14 mouse cellular contexts compared by ENCODE assay signal in the genomic region with DNA sequence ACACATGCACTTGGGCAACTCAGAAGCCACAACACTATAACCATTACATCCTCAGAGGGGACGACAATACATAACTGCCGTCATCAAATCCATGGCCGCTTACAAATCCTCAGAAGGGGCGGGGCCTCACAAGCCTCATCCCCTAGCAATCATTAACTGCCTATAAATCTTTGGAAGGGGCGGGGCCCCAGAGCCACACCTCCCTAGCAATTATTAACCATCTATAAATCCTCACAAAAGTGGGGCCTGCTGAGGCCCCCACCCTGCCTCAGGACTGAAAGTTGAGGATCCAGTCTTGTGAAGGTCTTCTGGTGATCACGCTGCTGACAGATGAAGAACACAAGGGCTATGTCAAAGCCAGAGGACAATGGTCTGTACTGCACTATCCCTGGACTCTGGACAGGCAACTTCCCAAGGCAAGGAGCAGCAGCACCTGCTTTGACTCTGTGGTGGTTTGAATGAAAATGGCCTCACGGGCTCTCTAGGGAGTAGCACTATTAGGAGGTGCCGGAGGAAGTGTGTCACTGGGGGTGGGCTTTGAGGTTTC. TPM values are rescaled to one million over a fixed set of nuclear protein-coding genes. Genes with fewer than 3 reads are reported as not detected.
DNase-seq lines count a peak whose midpoint lies in the region; ATAC-seq lines count a peak whose summit lies in the region.
"Had no signal": no experiment of that assay in that cellular context is flagged by ENCODE, and none has a peak within 500 bp of the region (broad histone marks: within the 10 kb centered on the region; RNA-seq: fewer than 3 reads in every experiment).

No protein-coding gene starts in this region.

- H3K4me3 ChIP-seq in forebrain, embryonic 13.5 days = no peak overlapping the region
- H3K4me3 ChIP-seq in forebrain, embryonic 14.5 days (ENCODE audit: low read depth, low read length) = no peak overlapping the region
- H3K4me3 ChIP-seq: heart, embryonic 15.5 days; limb, embryonic 13.5 days; megakaryocyte, embryonic 14.5 days had no signal

- no peaks in the 10 kb centered on the region for H3K36me3 ChIP-seq in forebrain, embryonic 13.5 days (ENCODE audit: poor library complexity, severe bottlenecking)
- no peaks in the 10 kb centered on the region for H3K36me3 ChIP-seq in forebrain, embryonic 14.5 days (ENCODE audit: control insufficient read depth, insufficient read depth, low read length)
- H3K36me3 ChIP-seq: G1E; heart, embryonic 15.5 days; limb, embryonic 13.5 days had no signal

- H3K4me1 ChIP-seq in forebrain, embryonic 13.5 days = peaks cover 15% of the 10 kb centered on the region
- H3K4me1 ChIP-seq in forebrain, embryonic 14.5 days (ENCODE audit: control insufficient read depth, insufficient read depth, low read length) = peaks cover 7% of the 10 kb centered on the region; the same call in 1 of the 2 replicates
- H3K4me1 ChIP-seq: limb, embryonic 13.5 days had no signal

- H3K9ac ChIP-seq in forebrain, embryonic 13.5 days = no peak overlapping the region
- H3K9ac ChIP-seq in forebrain, embryonic 14.5 days (ENCODE audit: low read length) = no peak overlapping the region
- H3K9ac ChIP-seq: heart, embryonic 15.5 days; limb, embryonic 13.5 days had no signal

- H3K27me3 ChIP-seq in forebrain, embryonic 13.5 days = no peaks in the 10 kb centered on the region
- no peaks in the 10 kb centered on the region for H3K27me3 ChIP-seq in forebrain, embryonic 14.5 days (replicated peaks; ENCODE audit: control insufficient read depth, insufficient read depth, low read length)

- DNase-seq in forebrain, embryonic 14.5 days (ENCODE audit: low spot score) = no peak
- peak; percentile 12 to 47 for DNase-seq in kidney, postnatal 4 days
- DNase-seq in kidney, adult 11 months = no peak
- DNase-seq in retina, postnatal 1 day = peak; percentile 11
- no peak for DNase-seq in retina, embryonic 14.5 days (ENCODE audit: low spot score)
- DNase-seq in heart, adult 8-10 months (ENCODE audit: low spot score) = no peak
- DNase-seq: adrenal gland, postnatal 10 days; thymus, adult 2 months had no signal

- 87% methylated on average over 8 of the region's 8 CpGs for WGBS in forebrain, embryonic 13.5 days
- WGBS in forebrain, embryonic 14.5 days = 84% methylated on average over 8 of the region's 8 CpGs

- H3K9me3 ChIP-seq in forebrain, embryonic 13.5 days (replicated peaks) = no peaks in the 10 kb centered on the region
- no peaks in the 10 kb centered on the region for H3K9me3 ChIP-seq in forebrain, embryonic 14.5 days (replicated peaks; ENCODE audit: control insufficient read depth, low read length)
- H3K9me3 ChIP-seq: G1E; heart, embryonic 15.5 days; limb, embryonic 13.5 days had no signal

- no peak overlapping the region for H3K4me2 ChIP-seq in forebrain, embryonic 13.5 days
- no peak overlapping the region for H3K4me2 ChIP-seq in forebrain, embryonic 14.5 days (ENCODE audit: low read length)
- H3K4me2 ChIP-seq: heart, embryonic 15.5 days; limb, embryonic 13.5 days had no signal

- H3K27ac ChIP-seq in forebrain, embryonic 13.5 days = peak overlapping the region; percentile 76; the same call in 1 of the 2 replicates
- no peak overlapping the region; the same call in 1 of the 2 replicates for H3K27ac ChIP-seq in forebrain, embryonic 14.5 days (ENCODE audit: low read depth, low read length)
- H3K27ac ChIP-seq: heart, embryonic 15.5 days; limb, embryonic 13.5 days had no signal

- ATAC-seq in forebrain, embryonic 13.5 days = no peak; the same call in 1 of the 2 replicates
- no peak for ATAC-seq in forebrain, embryonic 14.5 days
- ATAC-seq in inflammation-experienced regulatory T-cells, adult 6 months = no peak

RNA-seq across cellular contexts. Expression of a gene that starts 10.8 kb away (rescaled TPM):
- polyA plus RNA-seq in forebrain, embryonic 13.5 days (2015; fragmentation: Nextera tagmentation; extraction: Ambion mirVana) = 63.4 and 87.2 TPM in 2 replicates
- polyA plus RNA-seq in forebrain, embryonic 14.5 days (2014; fragmentation: Nextera tagmentation; extraction: Ambion mirVana) = 93.8 and 128 TPM in 2 replicates
- total RNA-seq in heart, adult 8-10 months (2022) = 1 to 10 TPM; 2.1 to 2.7 (median 2.3) TPM
- 1 to 10 TPM in 1 of 3 experiments, under 1 TPM in 1, not detected in 1; 0.38 to 3.9 TPM for polyA plus RNA-seq in inflammation-experienced regulatory T-cells, adult 6 months (2017; shearing (Covaris generic))
- polyA plus RNA-seq: G1E had no signal

RNA-seq across cellular contexts. Expression of a gene that starts 11.0 kb away (rescaled TPM):
- 3.1 and 3.4 TPM in 2 replicates for polyA plus RNA-seq in forebrain, embryonic 13.5 days (2015; fragmentation: Nextera tagmentation; extraction: Ambion mirVana)
- 2.5 and 2.6 TPM in 2 replicates for polyA plus RNA-seq in forebrain, embryonic 14.5 days (2014; fragmentation: Nextera tagmentation; extraction: Ambion mirVana)
- total RNA-seq in heart, adult 8-10 months (2022) = 10 to 100 TPM; 16.1 to 20.0 (median 18.2) TPM
- 10 to 100 TPM in 1 of 3 experiments, 1 to 10 TPM in 2; 5.9 to 11.9 (median 6.2) TPM for polyA plus RNA-seq in inflammation-experienced regulatory T-cells, adult 6 months (2017; shearing (Covaris generic))

Comparison
In these comparisons a context has a peak if more than half of its experiments do, and no peak if none do; other contexts are left out.
1. DNase-seq: peak in kidney, postnatal 4 days (2 of 2) and retina, postnatal 1 day (single experiment); none in forebrain, embryonic 14.5 days (single experiment), kidney, adult 11 months (single experiment), retina, embryonic 14.5 days (single experiment) and heart, adult 8-10 months (single experiment).
2. RNA of a gene that starts 10.8 kb away (polyA plus RNA-seq): 93.8 to 128 TPM in forebrain, embryonic 14.5 days and 63.4 to 87.2 TPM in forebrain, embryonic 13.5 days; 0.38 to 3.9 TPM in inflammation-experienced regulatory T-cells, adult 6 months; every median in the first group is over 10 times any median in the second.